Mouse (Mus musculus) duodenum, adult 2 months (tissue): ENCODE data around the gene Cypt14. TPM values are rescaled to one million over a fixed set of nuclear protein-coding genes. Genes with fewer than 3 reads are reported as not detected.

ENCODE experiments used
- polyA plus RNA-seq: library from polyadenylated mRNA; depleted of rRNA; stranded (reverse); fragments of >200 nt; gene quantifications from 2 replicates; pipeline ENCODE4 v1.2.3, GENCODE M21; 2012; ENCODE audit warnings: low replicate concordance; rRNA removed

Gene Cypt14
- polyA plus RNA-seq, result not detected in 2 replicates

DNA sequence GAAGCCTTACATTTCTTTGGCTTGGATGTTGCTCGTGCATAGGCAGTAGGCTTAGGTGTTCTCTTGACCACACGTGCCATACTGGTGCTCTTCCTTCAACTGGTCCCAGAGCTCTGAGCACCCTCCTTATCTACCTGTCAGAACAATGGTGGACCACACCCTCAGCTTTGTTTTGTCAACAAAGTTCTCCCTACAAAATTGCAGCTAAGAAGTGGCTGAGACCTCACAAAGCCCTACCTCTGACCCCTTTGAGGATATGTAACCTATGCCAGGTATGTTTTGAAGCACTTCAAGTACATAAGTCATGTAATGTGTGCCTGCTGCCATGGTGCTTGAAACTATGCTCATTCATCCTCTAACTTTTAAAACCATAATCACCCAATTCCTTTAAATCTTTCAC is at the start of gene Cypt14:
Cypt14 (minus strand) TSS at position 101 of the 400 bp plus-strand sequence.

